Mouse (Mus musculus): ENCODE results near the gene Sars2.

Sars2 gene

DNA sequence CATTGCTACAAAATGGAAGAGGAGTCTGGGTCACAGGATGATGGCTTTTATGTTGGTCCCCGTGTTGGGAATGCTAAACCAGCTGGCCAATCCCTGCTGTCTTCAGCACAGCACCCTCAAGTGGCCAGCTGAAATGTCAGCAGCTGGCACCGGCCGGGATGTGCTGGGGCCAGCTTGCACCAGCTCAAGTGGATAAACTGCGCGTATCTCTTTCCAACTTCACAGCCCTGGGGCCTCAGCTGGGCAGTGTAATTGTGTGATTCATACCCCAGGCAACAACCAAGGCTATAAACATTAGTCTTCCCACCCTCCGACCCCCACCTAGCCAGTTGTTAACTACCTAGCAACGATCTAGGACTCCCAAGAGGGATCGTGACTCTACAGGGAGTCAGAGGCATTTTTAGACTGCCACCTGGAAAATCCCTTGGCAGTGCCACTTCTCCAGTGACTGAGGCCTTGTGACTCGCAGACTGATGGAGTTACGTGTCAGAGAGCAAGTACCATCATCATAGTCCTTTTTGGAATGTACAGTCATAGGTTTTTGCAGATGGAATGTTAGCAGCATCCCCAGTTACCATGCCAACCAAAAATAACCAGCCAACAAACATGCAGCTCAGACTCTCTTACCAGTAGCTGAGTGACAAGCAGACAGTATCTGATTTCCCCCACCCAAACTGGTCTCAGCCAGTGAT is 14.0 kb upstream of the Sars2 start:
- DNase-seq (ENCODE audit: low spot score): no peak

DNA sequence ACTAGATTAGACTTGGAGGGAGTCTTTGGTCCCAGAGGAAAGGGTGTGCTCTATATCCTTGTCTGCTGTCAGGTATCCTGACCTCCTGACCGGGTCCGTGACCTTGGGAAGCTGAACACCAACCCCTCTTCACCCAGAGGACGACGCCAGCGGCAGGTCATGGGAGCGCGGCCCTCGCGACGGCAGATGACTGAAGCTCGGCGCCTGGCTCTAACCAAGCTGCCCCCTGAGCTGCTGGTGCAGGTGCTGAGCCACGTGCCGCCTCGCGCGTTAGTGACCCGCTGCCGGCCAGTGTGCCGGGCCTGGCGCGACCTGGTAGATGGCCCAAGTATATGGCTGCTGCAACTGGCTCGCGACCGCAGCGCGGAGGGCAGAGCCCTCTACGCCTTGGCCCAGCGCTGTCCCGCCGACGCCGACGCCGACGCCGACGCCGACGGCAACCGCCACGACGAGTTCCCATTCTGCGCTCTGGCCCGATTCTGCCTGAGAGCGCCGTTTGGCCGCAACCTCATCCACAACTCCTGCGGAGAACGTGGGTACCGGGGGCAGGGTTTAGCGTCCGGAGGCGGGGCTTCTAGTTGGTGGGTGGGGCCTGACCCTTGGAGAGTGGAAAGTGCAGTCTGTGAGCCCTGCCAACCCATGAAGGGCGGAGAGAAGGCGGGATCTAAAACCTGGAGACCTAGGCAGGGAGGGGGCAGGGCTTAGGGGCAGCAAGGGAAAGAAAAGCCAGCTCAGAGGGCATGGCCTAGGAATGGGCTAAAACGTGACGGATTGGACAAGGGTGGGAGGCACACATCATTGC is 9.2 kb upstream of the Sars2 start:
- peak; percentile 78 for DNase-seq (ENCODE audit: low spot score)

DNA sequence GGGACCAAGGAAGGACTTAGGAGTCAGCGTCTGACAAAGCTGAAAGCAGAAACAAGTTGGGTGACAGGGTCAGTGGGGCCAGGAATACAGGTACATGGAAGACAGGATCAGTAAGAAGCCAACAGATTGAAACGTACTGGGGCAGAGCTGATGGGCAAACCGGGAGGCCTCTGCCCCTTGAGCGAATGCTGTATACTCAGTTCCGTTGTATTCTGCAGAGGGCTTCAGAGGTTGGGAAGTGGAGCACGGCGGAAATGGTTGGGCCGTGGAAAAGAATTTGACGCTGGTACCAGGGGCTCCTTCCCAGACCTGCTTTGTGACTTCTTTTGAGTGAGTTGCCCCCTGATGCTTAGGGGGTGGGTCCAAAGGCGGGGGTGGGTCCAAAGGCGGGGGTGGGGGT is 8.6 kb upstream of the Sars2 start:
- no peak for DNase-seq (ENCODE audit: low spot score)

DNA sequence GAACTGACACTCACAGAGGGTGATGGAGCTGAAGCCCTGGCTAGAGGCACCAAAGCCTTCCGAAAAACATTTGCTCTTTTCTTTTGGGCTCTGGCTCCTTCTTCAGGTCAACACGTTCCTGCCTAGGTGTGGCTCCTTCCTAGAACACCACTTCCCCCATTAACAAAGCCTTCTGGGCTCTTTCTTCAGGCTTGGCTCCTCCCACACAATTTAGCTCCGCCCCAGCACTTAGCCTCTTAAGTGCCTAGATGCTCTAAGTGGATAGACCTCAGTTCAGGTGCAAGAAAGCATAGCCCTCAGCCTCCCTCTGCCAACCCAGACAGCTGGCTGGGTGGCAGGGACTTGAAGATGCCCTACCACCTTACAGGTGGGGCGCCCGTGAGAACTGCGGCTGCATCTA is 6.1 kb upstream of the Sars2 start:
- no peak for DNase-seq (ENCODE audit: low spot score)

DNA sequence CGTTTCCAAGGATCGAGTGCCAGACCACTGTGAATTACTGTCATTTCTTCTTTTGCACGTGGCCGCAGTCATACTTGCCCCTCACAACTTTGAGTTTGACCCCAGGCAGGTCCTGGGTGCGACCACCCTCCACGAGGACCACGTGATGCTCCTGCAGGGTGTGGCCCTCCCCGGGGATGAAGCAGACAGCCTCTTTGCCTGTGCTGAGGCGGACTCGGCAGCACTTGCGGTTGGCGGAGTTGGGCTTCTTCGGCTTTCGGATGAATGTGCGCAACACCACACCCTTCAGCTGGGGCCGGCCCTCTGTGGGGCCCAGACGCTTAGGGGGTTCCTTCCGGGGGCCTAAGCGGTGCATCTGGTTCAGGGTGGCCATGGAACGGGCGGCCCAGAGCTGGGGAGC is 2.0 kb upstream of the Sars2 start:
- DNase-seq (ENCODE audit: low spot score): no peak

DNA sequence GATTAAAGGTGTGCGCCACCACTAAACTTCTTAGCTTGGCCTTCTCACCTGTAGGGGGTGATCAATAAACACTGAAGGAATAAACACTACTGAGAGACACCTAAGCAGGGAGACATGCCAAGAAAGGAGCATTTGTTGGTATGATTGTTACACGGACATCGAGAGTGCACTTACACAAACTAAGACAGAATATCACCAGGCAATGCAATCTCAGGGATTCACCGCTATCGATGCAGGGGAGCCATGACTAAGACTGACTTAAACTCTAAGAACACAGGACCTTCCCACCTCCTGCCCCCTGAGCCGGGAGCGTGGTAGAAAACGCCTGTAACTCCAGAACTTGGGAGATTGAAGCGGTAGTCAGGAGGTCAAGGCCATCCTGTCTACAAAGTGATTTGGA is 843 bp upstream of the Sars2 start:
- DNase-seq (ENCODE audit: low spot score): no peak

DNA sequence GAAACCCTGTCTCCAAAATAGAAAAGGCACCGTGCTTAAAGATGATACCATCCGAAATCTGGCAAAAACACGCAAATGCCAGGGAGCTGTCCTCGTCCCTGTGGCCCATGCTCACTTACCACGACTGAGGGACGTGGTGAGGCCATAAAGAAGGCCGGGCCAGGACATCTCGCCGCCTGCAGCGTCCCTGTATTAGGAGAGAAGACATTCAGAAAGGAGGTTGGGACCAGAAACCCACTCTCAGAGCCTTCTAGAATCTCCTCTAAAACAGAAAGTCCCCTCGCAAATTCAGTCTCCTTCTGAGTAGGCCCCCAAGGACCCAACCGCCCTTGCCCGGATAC is 454 bp upstream of the Sars2 start:
- no peak for DNase-seq (ENCODE audit: low spot score)

DNA sequence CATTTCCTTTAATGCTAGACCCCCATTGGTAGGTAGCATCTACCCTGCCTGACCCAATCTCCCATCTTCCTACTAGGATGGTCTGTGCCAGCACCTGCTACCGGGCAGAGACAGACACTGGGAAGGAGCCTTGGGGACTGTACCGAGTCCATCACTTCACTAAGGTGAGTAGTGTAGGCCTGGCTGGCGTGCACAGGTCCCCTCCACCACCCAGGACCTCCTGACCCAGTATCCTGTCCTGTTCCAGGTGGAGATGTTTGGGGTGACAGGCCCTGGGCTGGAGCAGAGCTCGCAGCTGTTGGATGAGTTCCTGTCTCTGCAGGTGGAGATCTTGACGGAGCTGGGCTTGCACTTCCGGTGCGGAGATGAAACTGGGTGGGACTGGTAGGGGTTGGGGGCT is 8.1 kb downstream of the Sars2 start:
- no peak for DNase-seq (ENCODE audit: low spot score)

DNA sequence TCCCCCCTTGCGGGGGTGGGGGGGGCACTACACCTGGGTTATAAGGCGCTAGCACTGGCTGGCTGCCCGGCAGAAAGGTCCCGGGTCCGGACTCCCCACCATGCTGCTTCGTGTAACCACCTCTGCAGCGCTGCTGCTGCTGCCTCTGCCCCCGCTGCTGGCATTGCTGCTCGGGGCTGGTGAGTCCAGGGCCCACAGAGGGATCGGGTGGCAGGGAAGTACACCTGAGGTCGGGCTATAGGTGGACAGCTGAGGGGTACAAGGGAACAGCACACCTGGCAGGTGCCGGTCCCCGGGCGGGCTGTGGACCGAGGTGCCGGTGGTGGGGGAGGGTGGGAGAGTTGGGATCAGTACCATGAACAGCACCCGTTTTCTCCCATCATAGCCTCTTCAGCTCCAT is 14.3 kb downstream of the Sars2 start, which contains the start of gene Ccer2:
Gene Ccer2 (plus strand): TSS at position 96 of the 400 bp plus-strand sequence.
- DNase-seq (ENCODE audit: low spot score): no peak

DNA sequence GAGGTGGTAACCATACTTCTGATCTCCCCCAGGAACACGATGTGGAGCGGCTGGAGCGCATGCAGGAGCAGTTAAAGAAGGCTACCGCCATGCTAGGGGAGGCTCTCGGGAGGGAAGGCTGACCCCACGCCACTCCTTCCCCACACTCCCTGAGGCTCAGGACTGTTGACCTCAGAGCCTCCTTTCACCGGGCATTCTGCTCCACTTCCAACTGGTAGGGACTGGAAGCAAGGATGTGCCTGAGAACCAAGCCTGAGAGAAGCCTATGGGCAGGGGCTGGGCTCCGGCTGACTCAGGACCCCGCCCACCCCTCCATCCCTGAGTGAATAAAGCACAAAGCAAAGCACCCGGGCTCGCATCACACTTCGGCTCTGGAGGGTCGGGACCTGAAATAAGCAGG is 16.8 kb downstream of the Sars2 start:
- no peak for DNase-seq (ENCODE audit: low spot score)

DNA sequence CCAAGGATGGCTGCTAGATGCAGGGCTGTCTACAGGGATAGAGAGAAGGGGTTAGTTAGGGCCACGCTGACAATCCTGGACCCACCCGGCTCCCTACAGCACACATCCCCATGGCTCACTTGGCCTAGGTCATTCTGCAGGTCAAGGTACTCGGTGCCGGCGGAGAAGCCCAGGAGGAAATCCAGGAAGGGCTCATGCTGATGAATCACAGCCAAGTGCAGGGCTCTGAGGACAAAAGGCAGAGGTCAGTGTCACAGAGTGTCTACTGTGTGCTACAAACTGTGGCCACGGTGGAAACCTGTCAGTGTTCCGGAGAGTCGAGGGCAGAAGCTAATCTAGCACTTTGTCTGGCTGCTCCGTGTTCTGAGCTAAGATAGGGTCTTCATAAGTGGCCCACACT is 20.1 kb downstream of the Sars2 start:
- no peak for DNase-seq (ENCODE audit: low spot score)

DNA sequence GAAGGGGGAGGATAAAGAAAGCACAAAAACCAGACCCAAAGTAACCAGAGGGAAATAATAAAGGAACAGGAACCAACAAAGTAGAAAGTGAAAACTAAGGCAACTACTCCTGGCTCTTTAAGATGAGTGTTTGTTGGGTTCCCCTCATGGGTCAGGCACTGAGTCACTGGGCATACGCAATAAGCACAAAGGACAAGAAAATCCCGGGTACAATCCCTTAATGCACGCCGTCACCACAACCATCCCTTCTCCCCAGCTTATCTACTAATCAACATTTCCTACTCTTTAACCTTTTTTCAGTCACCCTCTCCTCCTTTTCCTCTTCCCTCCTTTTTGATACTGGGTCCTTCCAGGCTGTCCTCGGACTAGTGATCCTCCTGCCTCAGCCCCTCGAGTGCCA is 23.4 kb downstream of the Sars2 start:
- DNase-seq (ENCODE audit: low spot score): no peak

DNA sequence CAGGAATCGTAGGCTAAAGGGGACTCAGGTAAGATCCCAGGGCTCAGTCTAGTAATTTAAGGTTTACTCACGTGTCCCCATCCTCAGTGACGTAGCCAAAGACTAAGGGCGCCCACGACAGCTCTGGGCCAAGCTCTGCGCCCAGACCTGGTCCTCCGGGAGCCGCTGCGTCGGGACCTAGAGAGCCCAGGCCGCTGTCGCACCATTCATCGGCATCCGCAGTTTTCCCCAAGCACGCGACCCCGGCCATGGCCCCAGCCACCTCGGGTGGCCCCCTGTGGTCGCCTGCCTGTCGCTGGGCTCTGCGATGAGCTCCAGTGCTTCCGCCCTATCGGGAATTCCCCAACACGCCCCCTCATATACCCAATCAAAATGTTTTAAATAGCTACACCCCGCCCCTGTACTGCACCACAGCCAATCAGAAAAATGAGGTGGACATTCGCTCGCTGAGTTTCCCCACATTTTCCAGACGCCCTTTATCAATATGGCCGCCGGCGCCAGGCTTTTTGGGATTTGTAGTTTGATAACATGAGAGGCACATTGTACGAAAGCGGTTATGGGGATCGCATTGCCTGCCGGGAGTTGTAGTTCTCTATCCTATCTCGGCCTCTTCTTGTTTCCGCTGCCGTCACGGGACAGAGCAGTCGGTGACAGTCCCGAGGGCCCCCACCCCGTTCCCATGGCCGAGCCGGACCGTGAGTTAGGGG is 24.5 kb downstream of the Sars2 start, which contains the start of gene Sirt2:
Gene Sirt2 (plus strand): TSS at position 563 of the 707 bp plus-strand sequence.
- DNase-seq (ENCODE audit: low spot score): peak; percentile 97

DNA sequence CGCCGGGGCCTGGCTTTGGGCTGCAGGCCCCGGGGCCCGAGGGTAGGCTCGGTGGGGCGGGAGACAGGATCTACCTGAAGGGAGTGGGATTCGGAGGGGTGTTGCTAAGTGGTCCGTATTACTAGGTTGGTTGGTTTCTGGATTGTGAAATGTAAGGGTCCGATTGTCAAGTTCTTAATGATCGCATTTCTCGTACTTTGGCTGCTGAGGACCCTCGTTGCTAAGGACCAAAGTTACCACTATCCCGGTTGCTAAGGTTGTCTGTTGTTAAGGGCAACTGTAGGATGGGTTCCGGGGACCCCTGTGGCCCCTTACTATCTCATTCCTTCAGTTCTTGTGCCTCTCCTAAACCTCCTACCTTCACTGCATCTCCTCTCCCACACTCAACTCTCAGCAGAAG is 25.1 kb downstream of the Sars2 start:
- no peak for DNase-seq (ENCODE audit: low spot score)

DNA sequence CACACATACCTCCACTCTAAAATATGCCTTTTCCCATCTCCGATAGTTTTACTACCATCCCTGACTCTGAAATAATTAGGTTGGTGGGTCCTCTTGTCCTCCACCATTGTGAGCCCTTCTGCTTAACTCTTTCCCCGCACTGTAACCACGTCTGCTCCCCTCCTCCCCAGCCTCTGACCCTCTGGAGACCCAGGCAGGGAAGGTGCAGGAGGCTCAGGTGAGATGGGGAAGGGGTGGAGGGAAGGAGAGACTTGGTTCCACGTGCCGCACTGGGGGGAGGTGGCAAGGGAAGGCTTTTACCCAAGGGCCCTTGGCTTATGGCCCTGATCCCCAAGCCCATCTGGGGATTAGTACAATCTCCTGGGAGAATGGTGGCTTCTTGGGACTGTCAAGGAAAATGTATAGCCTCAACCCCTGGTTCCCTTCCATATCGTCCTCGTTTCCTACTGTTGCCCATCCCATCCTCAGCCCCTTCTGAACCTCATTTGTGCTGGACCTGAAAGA is 25.7 kb downstream of the Sars2 start, which contains the start of gene Nfkbib:
Gene Nfkbib (minus strand): TSS at position 51 of the 504 bp plus-strand sequence.
- no peak for DNase-seq (ENCODE audit: low spot score)

DNA sequence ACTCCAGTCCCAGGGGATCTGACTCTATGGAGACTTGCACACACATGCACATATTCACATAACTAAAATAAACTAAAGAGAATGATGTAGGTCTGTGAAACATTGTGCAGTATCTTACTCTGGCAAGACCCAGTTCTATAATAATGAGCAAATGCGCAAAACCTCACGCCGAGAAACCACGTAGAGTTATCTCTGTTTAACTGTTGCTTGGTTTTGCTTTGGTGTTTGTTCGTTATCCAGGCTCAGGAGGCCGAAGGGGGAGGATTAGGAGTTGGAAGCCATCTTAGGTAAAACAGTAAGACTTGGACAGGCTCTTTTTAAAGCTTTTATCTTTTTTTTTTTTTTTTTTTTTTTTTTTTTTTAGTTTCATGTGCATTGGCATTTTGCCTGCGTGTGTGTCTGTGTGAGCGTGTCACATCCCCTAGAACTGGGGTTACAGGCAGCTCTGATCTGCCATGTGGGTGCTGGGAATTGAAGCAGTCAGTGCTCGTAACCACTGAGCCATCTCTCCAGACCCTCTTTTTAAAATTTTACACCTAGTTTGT is 27.7 kb downstream of the Sars2 start:
- no peak for DNase-seq (ENCODE audit: low spot score)

DNA sequence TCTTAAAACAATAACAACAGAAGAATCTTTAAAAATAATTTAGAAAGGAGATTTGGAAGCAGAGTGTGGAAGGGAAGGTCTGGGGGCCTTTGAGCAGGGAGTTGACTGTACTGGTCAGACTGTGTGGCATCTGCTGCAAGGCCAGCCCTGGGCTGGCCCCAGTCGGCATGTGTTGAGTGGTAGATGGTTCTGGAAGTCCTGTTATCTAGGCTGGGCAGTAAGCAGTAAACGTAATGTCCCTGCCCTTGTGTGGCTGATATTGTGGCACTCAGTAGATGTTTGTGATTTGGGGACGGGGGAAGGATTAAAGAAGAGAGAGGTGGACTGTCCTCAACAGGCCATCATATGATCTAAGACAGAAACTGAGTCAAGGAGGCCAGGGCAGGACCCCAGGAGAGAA is 28.5 kb downstream of the Sars2 start:
- DNase-seq (ENCODE audit: low spot score): no peak

DNA sequence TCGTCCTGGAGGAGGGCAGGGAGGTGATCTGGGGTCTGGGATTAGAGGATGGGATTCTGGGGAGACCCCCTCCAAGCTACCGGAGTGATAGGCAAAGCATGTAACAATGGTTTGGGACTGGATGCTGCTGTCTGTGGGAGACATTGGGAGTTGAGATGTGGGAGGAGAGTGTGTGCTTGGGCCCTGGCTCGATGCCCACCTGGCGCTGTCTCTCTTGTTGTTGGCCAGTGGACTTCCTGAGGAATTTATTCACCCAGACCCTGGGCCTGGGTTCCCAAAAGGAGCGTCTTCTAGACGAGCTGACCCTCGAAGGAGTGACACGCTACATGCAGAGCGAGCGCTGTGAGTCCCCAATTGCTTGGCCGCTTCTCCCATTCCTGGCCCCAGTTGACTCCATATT is 30.1 kb downstream of the Sars2 start:
- no peak for DNase-seq (ENCODE audit: low spot score)

DNA sequence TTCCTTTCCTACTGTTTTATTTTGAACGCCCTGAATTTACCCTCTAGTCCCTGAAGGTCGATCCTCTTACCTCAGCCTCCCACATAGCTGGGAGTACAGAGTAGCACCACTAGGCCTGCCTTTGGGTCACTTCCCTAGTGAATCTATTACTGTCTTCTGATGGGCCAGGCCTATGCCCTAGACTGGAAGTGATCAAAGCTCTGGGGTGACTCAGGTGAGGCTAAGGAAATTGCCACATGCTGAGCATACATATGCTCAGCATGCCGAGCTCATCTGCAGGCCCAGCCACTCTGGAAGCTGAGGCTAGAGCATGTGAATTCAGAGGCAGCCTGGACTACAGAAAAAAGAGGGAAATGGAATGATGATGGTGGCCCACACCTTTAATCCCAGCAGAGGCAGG is 31.4 kb downstream of the Sars2 start:
- DNase-seq (ENCODE audit: low spot score): no peak

DNA sequence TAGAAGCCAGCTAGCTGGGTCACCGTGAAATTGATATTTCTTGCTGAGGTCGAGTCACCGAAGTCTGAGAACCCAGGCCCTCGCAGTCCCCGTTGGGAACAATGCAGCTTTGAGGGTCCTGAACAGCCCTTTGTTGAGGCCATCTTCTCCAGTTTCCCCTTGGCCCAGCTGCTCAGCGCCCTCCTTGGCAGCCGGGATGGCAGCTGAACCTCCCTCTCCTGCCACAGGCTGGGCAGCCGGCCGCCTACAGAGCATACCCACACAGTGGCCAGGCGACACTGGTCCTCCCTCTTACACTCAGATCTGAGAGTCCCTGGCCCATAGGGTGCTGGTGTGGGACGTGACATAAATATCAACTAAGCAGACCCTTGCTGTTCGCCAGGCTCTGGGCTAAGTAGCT is 32.4 kb downstream of the Sars2 start:
- no peak for DNase-seq (ENCODE audit: low spot score)

DNA sequence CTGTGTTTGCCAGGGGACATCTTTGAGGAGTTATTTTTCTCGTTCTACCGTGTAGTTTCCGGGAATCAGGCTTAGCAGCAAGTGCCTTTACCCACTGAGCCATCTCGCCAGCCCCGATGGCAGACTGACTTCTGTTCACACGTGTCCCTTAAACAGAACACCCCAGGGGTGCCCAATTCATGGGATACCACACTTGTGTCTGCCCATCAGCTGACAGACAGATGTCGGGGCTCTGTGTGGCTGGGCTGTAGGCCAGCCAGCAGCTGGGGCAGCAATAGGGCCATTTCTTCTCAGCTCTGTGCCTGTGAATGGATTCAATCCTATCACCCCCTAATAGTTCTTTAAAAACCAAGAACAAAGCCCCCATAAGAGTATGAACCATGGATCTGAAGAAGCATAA is 33.3 kb downstream of the Sars2 start:
- no peak for DNase-seq (ENCODE audit: low spot score)

DNA sequence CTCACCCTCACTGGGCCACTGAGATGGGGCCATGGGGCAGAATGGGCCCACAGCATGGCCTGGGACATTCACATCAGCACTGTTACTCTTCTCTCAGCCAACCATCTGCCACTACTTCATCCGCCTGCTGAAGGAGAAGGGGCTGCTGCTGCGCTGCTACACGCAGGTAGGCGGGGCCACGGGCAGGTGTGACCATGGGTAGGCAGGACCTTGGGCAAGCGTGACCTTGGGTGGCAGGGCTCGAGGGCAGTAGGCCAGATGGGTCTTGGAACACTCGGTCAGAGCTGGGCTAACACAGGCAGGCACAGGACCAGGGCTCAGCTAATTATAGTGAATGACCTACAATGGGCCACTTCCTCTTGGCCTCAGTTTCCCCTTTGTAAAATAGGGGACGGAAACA is 37.0 kb downstream of the Sars2 start:
- no peak for DNase-seq (ENCODE audit: low spot score)

Measured in testis, postnatal 14 days (tissue).